Mouse (Mus musculus) spleen, adult 2 months (tissue): ENCODE measurements at regions not wholly inside any gene's neighbourhood (a gene's known extent, or its start where the extent isn't known, plus 50 kb on each side); places are given as distances from the start of the nearest gene placed in this dataset.

Experiments
- CTCF ChIP-seq: fragments of 200-500 bp; IDR thresholded peaks from 2 replicates; pipeline ENCODE4 v1.5.1; 2011; ENCODE audit warnings: mild to moderate bottlenecking, inconsistent platforms; ENCODE audit not compliant: insufficient read depth, insufficient read length, insufficient replicate concordance; ENCODE audit errors: extremely low read depth
- POLR2A ChIP-seq: fragments of 200-500 bp; IDR thresholded peaks from 2 replicates; pipeline ENCODE4 v1.6.1; 2011; ENCODE audit warnings: low read depth, low read length, inconsistent platforms

DNA sequence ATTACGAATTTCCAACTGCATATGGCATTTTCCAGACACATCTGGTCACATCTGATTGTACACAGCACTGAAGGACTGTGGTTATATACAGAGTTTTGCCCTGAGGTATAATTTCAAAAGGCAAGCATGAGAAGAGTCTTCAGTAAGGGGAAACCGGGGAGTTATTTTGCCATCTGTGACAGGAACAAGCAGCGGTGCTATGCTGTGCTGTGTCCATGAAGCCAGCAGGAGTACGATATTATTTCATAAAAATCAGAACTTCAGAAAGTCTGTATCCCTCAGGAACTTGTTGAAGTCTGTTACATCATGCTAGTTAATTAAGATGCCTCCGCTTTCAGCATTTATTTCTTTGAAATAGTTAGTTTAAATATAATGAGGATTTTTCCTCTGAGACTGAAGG is 163.7 kb downstream of the Calcrl start:
- TF ChIP-seq POLR2A (no peak), CTCF (no peak)
